Mouse (Mus musculus) left cerebral cortex, adult 9 months (tissue): ENCODE results near the gene Ly6g6d.

Source experiments
- DNase-seq, 2 experiments: peaks; one replicate each; pipeline ENCODE4 v3.0.0; 2022; ENCODE audit warnings: low spot score in 2 of 2

The Ly6g6d gene

GRCm38 (mm10) chr17:35100196-35100765 is 22.4 kb upstream of the Ly6g6d start:
- DNase-seq: no peak

- peak; percentile 52 to 55 for DNase-seq
Observed at GRCm38 (mm10) chr17:35097164-35097655, 19.3 kb upstream of the Ly6g6d start.

- no peak for DNase-seq
Observed at GRCm38 (mm10) chr17:35096597-35096996, 18.7 kb upstream of the Ly6g6d start.

- DNase-seq: no peak
Observed at GRCm38 (mm10) chr17:35094475-35095365, 16.9 kb upstream of the Ly6g6d start.

- DNase-seq: no peak
Observed at GRCm38 (mm10) chr17:35092403-35093198, 14.7 kb upstream of the Ly6g6d start.

GRCm38 (mm10) chr17:35090166-35090932 is 12.5 kb upstream of the Ly6g6d start:
- no peak for DNase-seq

- peak; percentile 83 to 94 for DNase-seq
Observed at GRCm38 (mm10) chr17:35088825-35089644, 11.2 kb upstream of the Ly6g6d start, which contains the start of gene Abhd16a. TSS of gene Abhd16a (plus strand) at chr17:35089263.

GRCm38 (mm10) chr17:35088151-35088550 is 10.3 kb upstream of the Ly6g6d start:
- no peak for DNase-seq

GRCm38 (mm10) chr17:35085208-35085865 is 7.5 kb upstream of the Ly6g6d start, which contains the start of gene Ly6g6f:
TSS of gene Ly6g6f (minus strand) at chr17:35085610.
- no peak for DNase-seq

- no peak for DNase-seq
Observed at GRCm38 (mm10) chr17:35083929-35084497, 6.1 kb upstream of the Ly6g6d start.

- DNase-seq: no peak
Observed at GRCm38 (mm10) chr17:35082841-35083576, 5.1 kb upstream of the Ly6g6d start.

- DNase-seq: no peak
Observed at GRCm38 (mm10) chr17:35080710-35081109, 2.8 kb upstream of the Ly6g6d start.

GRCm38 (mm10) chr17:35080248-35080647 is 2.4 kb upstream of the Ly6g6d start:
- DNase-seq: no peak

GRCm38 (mm10) chr17:35079778-35080177 is 1.9 kb upstream of the Ly6g6d start:
- no peak for DNase-seq

- DNase-seq: no peak
Observed at GRCm38 (mm10) chr17:35077285-35077684, 580 bp downstream of the Ly6g6d start.

GRCm38 (mm10) chr17:35076507-35077176 is 1.2 kb downstream of the Ly6g6d start, which contains the start of gene Ly6g6e:
TSS of gene Ly6g6e (plus strand) at chr17:35076902.
- DNase-seq: no peak

GRCm38 (mm10) chr17:35074097-35074496 is 3.8 kb downstream of the Ly6g6d start:
- DNase-seq: no peak

- no peak for DNase-seq
Observed at GRCm38 (mm10) chr17:35071454-35071853, 6.4 kb downstream of the Ly6g6d start.
